Mouse (Mus musculus) heart, adult 9 months (tissue): Measurements from ENCODE around the gene Tanc1.
A peak's percentile ranks its signal among the peaks of the same experiment; 100 is the strongest.
"Not testable (repeated sequence)": the region's sequence is repeated elsewhere in the genome, so short reads cannot be mapped to it uniquely, and the experiment has no call there.

Source experiments
- DNase-seq, 2 experiments: peaks; one replicate each; pipeline ENCODE4 v3.0.0; 2022; ENCODE audit warnings: low spot score in 2 of 2

The Tanc1 gene

DNA sequence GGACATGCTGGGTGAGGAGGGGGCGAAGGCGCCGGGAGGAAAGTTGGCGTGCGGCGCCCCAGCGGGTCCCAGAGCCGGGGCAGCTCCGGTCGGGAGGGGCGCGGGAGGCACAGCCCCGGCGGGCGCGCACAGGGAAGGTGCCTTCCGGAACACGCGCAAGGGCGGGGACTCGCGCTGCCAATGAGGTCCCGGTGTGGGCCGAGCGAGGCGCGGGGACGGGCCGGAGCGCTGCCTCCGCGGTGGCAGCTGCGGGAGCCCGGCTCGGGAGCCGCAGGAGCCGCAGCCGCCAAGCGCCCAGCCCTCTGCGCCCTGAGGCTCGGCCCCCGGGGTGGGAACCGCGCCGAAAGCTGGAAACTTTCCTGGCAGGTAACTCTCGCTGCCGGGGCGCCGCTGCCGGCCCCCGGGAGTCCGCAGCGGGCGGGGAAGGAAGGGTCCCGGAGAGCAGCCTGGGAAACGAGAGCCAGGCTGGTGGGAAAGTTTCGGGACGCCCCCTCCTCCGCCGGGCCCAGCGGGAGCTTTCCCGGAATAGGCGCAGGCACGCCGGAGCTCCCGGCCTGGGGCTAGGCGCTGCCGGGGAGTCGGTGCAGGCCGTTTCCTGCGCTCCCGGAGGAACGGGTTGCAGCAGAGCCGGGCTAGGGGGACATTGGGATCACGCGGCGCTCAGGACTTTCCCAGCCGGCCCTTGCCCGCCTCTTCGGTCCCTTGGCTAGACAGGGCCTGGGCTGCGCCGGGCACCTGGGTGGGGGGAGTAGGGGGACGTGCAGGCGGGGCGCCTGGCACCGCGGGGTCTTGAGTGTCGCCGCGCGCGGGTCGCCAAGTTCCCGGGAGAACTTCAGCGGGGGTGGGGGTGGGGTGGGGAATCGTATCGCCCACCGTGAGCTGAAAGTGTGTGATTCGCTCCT is at the start of gene Tanc1:
Gene Tanc1 (plus strand): TSS at position 212 of the 902 bp plus-strand sequence.
- DNase-seq, result peak; percentile 88 to 91

DNA sequence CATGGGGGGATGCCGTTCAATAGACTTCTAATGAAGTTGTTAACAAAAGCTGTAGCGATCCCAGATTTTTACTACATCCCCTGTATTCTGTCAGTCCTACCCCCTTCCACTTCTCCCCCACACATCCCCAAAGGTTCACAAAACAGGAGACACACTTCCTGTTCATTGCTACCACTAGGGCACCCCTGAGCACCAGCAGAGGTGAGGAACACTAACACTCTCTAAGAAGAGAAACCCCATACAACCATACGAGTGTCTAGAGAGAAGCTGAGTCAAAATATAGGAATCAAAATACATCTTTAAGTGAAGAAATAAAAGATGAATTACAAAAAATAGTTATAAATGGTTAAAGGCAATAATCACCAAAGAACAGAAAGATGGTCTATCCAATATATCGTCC is 49.6 kb upstream of the Tanc1 start:
- no peak for DNase-seq

DNA sequence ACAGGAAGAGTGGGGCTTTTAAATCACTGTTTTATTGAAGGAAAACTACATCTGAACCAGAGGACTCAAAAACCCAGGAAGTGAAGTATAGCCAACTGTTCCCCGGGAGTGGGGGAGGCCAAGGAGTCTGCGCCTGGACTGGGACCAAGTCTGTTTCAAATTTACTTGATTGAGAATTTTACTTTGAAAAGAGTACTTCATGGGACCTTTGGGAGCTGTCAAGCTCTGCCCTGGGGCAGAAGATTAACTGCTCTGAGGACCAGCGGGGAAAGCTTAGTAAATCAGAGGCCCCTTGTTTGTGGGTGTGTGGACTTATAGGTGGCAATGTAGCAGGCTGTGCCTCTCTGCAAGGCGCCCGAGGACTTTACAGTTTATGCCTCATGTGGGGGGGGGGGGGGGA is 49.1 kb upstream of the Tanc1 start:
- no peak for DNase-seq

GRCm38 (mm10) chr2:59564029-59564611 is 47.7 kb upstream of the Tanc1 start:
- DNase-seq, result not testable (repeated sequence)

DNA sequence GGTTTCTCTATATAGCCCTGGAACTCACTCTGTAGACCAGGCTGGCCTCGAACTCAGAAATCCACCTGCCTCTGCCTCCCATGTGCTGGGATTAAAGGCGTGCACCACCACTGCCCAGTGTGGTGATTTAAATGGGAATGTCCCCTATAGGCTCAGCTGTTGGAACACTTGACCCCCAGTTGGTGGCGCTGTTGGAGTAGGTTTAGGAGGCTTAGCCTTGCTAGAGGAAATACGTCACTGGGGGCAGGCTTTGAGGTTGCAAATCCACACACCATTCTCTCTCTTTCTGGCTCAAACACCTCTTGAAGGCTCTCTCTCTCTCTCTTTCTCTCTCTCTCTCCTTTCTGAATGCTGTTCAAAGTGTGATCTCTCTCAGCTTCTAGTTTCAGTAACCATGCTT is 46.9 kb upstream of the Tanc1 start:
- DNase-seq, result no peak

DNA sequence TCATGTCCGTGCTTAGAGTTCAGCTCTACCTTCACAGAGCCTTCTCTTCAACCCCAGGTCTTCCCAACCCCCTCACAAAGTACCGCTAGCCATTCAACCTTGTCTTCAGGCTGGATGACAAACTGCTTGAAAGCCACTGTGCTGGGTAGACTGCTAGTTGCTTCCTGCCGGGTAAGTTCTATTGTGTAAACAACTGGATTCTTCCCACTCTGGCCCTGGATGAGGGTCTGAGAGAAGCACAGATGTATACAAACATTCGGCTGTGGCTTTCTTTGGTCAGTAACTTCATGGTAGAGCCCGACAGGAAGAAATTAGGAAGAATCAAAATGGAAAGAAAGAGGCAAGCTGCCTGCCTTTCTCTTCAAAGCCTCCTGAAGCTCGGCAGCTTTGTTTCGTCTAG is 30.9 kb upstream of the Tanc1 start:
- DNase-seq, result no peak

DNA sequence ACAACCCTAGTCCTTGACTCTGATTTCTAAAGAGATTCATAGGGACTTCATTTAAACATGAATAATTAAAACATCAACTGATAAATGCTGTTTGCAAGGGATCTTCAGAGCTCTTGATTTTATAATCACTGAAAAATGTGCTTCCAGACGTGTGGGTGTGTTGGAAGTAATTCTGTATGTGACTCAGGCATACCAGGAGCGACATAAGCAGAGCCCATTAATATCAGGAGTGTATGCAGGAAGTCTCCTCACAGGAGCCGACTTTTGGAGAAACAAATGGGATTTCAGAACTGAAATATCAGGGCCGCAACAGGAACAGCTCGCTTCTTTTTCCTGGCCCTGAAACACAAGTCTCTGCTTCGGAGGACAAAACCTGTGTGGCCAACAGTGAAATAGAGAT is 27.9 kb upstream of the Tanc1 start:
- DNase-seq, result no peak

DNA sequence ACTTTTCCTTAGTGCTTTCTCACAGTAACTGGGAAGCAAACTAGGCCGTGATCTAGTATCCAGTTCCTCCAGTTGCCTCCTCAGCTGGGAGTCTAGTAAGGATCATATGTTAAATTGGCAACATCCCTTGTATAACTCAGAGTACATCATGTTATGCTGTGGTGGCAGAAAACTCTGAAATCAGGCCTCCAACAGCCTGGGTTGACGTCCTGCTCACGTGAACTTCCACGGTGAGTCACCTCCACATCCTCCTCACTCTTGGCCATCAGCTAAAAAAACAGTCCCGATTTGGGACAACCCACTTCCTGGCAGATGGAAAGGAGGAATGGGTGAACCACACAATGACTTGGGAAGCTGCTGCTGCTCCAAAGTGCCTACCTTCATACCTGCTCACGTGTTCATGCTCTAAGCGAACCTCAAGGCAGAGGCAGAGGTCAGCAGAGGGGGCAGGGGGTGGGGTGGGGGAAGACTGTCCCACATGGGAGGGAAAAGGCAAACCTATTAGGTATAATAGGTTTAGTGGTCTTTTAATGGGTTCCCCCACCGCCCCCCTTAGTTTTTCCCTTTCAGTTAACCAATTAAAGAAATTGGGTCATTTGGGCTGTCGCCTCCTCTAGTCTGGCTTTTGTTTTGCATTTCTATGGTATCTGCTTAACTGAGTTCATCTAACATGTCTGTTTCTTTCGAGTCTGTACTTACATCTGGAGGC is 24.3 kb upstream of the Tanc1 start:
- no peak for DNase-seq

DNA sequence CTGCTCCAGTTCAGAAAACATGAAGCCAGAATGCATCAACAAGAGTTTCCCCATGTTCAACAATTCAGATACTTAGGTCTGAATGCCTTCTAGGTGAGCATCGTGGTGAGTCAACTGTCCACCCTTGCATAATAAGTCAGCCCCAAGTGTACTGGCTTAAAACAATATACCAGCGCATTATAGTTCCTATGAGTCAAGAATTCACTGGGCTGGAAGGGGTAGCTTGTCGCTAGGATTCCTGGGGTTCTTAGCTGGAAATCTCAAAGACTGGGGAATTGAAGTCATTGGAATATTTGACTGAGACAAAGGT is 23.8 kb upstream of the Tanc1 start:
- no peak for DNase-seq

DNA sequence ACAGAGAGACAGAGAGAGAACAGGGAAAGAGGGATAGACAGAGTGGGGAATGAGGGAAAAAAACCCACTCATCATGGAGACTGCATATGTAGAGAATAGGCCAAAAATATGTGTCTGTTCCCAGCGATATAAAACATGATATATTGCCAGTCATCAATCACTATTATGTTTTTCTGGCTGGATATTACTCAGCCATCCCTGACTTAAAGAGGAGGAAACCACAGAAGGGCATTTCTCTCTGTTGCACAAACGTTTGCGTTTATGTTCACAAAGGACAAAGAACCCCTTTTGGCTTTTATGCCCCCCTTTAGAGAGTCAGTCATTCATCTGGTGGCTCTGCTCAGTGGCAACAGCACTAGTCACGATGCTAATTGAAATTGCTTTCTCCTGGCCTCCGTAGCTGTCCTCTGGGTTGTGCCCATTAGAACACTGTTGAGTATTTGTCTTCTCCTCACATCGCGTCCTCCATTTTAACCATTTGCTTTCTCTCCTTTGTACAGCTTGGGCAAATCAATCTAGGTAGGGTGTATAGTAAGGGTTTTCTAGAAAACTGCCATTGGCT is 18.4 kb upstream of the Tanc1 start:
- no peak for DNase-seq

DNA sequence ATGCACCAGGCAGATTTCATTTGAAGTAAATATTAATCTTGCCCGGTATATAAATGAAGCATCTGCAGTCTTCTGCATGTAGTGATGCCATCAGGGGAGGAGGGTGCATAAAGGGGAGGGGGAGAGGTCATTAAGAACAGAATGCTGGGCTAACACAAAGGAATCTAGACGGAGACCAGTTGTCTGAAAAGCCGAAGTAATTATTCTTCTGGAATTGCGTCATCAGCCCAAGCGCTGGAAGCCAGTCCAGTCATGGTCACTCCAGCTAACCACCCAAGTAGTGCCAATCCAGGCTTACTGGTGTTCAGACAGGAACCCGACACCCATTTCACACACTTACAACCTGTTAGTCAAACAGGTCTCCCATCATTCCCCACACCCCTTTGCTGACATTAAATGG is 17.7 kb upstream of the Tanc1 start:
- DNase-seq, result no peak

- no peak for DNase-seq
Observed at GRCm38 (mm10) chr2:59596545-59596944, 15.3 kb upstream of the Tanc1 start.

DNA sequence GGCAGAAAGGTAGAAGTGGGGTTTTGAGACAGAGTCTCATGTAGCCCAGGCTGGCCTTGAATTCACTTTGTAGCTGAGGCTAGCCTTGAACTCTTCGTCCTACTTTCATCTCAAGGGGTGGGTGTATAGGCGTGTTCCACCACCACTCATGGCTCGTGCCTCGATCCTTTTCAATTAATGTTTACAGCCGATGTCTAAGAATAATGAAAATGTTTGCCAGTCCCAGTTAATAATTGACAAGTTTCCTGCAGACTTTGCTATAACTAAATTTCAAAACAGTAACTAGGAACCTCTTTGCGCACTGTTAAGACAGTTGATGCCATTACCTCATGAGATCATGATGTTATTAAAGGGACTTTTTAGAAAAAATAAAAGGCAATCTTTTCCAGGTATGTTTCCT is 13.6 kb upstream of the Tanc1 start:
- no peak for DNase-seq

- no peak for DNase-seq
Observed at GRCm38 (mm10) chr2:59598894-59599293, 12.9 kb upstream of the Tanc1 start.

DNA sequence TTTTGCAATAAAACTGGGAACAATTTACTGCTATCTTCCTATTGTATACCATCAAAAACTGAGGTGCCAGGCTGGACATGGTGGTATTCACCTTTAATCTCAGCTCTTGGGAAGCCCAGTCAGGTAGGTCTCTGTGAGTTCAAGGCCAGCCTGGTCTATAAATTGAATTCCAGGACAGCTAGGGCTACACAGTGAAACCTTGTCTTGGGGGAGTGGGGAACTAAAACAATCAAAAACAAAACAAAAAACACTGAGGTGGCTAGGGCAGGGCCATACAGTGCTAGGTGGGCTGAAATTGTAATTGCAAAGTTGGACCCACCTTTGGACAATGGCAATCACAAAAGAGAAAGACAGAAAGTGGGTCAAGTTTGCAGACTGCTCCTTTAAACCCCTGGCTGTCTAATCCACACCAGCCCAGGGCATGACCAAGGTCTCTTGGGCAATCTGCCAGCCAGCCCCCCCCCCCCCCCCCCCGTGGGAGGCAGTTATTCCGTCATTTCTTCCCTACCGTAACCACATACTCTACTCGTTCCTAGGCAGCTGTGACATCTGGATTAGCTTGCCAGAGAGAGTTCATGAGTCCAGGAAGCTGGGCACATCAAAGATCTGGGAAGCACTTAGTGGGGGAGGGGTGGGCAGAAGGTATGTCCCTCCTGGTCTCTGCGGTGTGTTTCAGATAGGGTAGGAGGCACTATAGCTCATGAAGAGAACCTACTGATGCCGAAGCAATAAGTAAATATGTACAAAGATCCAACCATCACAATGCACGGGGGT is 12.3 kb upstream of the Tanc1 start:
- DNase-seq, result no peak

DNA sequence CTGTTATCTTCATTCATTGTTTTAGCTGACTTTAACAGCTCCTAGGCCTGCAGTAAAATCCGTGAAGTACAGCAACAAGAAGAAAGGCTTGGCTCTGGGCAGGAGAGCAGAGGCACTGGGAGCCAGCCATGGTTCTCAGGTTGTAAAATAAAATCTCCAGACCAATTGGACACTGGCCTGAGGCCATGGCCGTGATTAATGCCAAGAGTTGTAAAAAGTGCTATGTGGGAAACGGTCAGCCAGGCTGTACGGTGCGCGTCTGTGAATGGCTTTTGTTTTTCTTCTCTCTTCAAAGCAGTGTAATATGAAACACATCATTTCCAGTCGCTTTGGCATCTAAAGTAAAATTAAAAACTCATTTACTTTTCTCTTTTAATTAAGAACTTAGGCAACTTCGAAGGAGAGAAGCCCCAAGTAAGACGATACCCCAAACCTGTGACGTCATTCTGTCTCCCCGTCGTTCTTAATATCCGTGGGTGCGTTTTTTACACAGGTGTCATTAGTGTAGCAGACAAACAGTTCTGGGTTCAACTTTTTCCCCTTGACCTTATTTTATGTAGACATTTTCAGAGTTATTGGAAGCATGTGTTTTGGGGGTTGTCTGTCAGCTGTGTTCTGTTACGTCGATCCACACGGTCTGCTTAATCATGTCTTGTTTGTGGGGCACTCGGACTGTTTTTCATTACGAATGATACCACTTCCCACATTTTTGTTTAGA is 11.6 kb upstream of the Tanc1 start:
- peak in 1 of 2 experiments; percentile 34 for DNase-seq

- DNase-seq, result peak in 1 of 2 experiments; percentile 27
Observed at GRCm38 (mm10) chr2:59600980-59601379, 10.9 kb upstream of the Tanc1 start.

GRCm38 (mm10) chr2:59601452-59601851 is 10.4 kb upstream of the Tanc1 start:
- DNase-seq, result no peak

GRCm38 (mm10) chr2:59608958-59609357 is 2.9 kb upstream of the Tanc1 start:
- no peak for DNase-seq

GRCm38 (mm10) chr2:59611216-59611810 is 529 bp upstream of the Tanc1 start:
- DNase-seq, result no peak
